Mouse (Mus musculus) liver, adult 2 months (tissue): ENCODE measurements around the gene Pou2f3.

Experiments used
- CTCF ChIP-seq: fragments of 200-500 bp; IDR thresholded peaks from 2 replicates; pipeline ENCODE4 v1.5.1; 2011; ENCODE audit warnings: low read depth, low read length, control low read depth
- POLR2A ChIP-seq: fragments of 200-500 bp; IDR thresholded peaks from 2 replicates; pipeline ENCODE4 v1.6.1; 2011; ENCODE audit warnings: low read length, control low read depth; ENCODE audit not compliant: insufficient read depth; ENCODE audit errors: extremely low read depth

DNA sequence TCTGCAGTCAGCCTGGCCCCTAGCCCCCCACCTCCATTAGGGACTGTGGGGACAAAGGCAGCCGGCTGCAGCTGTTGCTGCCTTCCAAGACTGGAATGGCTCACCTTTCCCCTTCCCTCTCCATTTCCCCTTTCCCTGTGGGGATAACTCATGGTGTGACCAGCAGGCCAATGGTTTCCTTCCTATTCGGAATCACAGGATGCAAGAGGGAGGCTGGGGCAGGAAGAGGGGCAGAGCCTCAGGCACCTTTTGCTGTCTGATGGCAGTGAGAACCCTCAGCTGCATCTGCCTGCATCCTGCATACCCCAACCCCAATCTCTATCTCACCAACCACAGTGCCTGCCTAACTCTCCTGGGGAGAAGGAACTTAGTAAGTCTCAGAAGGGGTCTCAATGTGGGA lies 15.3 kb upstream of the Pou2f3 start:
- no peak for TF ChIP-seq CTCF
- TF ChIP-seq POLR2A: no peak
